Mouse (Mus musculus) intestine, embryonic 16.5 days (tissue): Measurements from ENCODE around the gene Sirt2. TPM values are rescaled to one million over a fixed set of nuclear protein-coding genes. Genes with fewer than 3 reads are reported as not detected.

Source experiments
- ATAC-seq: fragments of 200-750 bp; cut with Nextera tagmentation; 2 replicates; pipeline ENCODE4 v1.8.0; 2017; ENCODE audit warnings: moderate TSS enrichment, moderate library complexity
- H3K27ac ChIP-seq: fragments of 300-500 bp; sonication (generic); 2 replicates; pipeline ENCODE4 v1.5.1; 2014; ENCODE audit warnings: mild to moderate bottlenecking, low read length
- H3K27me3 ChIP-seq: fragments of 300-500 bp; sonication (generic); replicated peaks from 2 replicates; pipeline ENCODE4 v1.6.1; 2014; ENCODE audit warnings: low read length, control low read depth, mixed read lengths; ENCODE audit not compliant: control insufficient read depth, insufficient read depth
- H3K36me3 ChIP-seq: fragments of 300-500 bp; sonication (generic); 2 replicates; pipeline ENCODE4 v1.6.1; 2014; ENCODE audit warnings: low read length, control low read depth; ENCODE audit not compliant: control insufficient read depth, insufficient read depth
- H3K4me1 ChIP-seq: fragments of 300-500 bp; sonication (generic); 2 replicates; pipeline ENCODE4 v1.6.1; 2014; ENCODE audit warnings: low read length, control low read depth, mixed read lengths; ENCODE audit not compliant: control insufficient read depth, insufficient read depth
- H3K4me2 ChIP-seq: fragments of 300-500 bp; sonication (generic); 2 replicates; pipeline ENCODE4 v1.6.1; 2014; ENCODE audit warnings: low read depth, low read length, control low read depth
- H3K4me3 ChIP-seq: fragments of 300-500 bp; sonication (generic); 2 replicates; pipeline ENCODE4 v1.5.1; 2014; ENCODE audit warnings: mild to moderate bottlenecking, low read length
- H3K9ac ChIP-seq: fragments of 300-500 bp; sonication (generic); 2 replicates; pipeline ENCODE4 v1.6.1; 2014; ENCODE audit warnings: low read depth, low read length
- H3K9me3 ChIP-seq: fragments of 300-500 bp; sonication (generic); 2 replicates; pipeline ENCODE4 v1.6.1; 2016; ENCODE audit warnings: low read length, control low read depth; ENCODE audit not compliant: control insufficient read depth
- WGBS: fragments of 180-500 bp; shearing (Covaris S2); extraction: QIAGEN DNeasy Blood & Tissue Kit; methylation state at CpG from one replicate; pipeline ENCODE4 v1.1.7; 2014; 5-methylcytosine and 5-hydroxymethylcytosine counted together
- polyA plus RNA-seq: library from polyadenylated mRNA; unstranded; fragments of >200 nt; fragmentation: Nextera tagmentation; extraction: Ambion mirVana; gene quantifications from 2 replicates; pipeline ENCODE4 v1.2.1, GENCODE M21; 2015

The Sirt2 gene
- polyA plus RNA-seq, 1 experiment from 2014 or later, result 71.9 TPM

GRCm38 (mm10) chr7:28820358-28821260, 54.1 kb downstream of the Sirt2 start:
- no peak for ATAC-seq
- Histone ChIP-seq H3K4me2 (no peak overlapping the region), H3K9me3 (no peaks in the 10 kb centered on the region), H3K27ac (peak overlapping the region; percentile 10; the same call in 1 of the 2 replicates), H3K36me3 (peaks cover 51% of the 10 kb centered on the region), H3K4me1 (peaks cover 66% of the 10 kb centered on the region), H3K9ac (no peak overlapping the region), H3K27me3 (no peaks in the 10 kb centered on the region), H3K4me3 (no peak overlapping the region)
- 68% methylated on average over 12 of the region's 12 CpGs for WGBS

- H3K9ac ChIP-seq, result no peak overlapping the region
- no peak overlapping the region for H3K4me3 ChIP-seq
- no peaks in the 10 kb centered on the region for H3K9me3 ChIP-seq
- peak overlapping the region; percentile 10; the same call in 1 of the 2 replicates for H3K27ac ChIP-seq
- no peaks in the 10 kb centered on the region for H3K27me3 ChIP-seq
- 67% methylated on average over 10 of the region's 10 CpGs for WGBS
- H3K36me3 ChIP-seq, result peaks cover 43% of the 10 kb centered on the region
- peaks cover 66% of the 10 kb centered on the region for H3K4me1 ChIP-seq
- H3K4me2 ChIP-seq, result no peak overlapping the region
- no peak for ATAC-seq
These were observed 54.8 kb downstream of the Sirt2 start for GRCm38 (mm10) chr7:28821261-28821831.

GRCm38 (mm10) chr7:28822556-28822955, 56.0 kb downstream of the Sirt2 start:
- no peak overlapping the region for H3K4me3 ChIP-seq
- H3K4me1 ChIP-seq, result peaks cover 59% of the 10 kb centered on the region
- H3K4me2 ChIP-seq, result no peak overlapping the region
- 81% methylated on average over 1 of the region's 1 CpGs for WGBS
- no peaks in the 10 kb centered on the region for H3K27me3 ChIP-seq
- peaks cover 33% of the 10 kb centered on the region for H3K36me3 ChIP-seq
- no peak overlapping the region for H3K9ac ChIP-seq
- no peaks in the 10 kb centered on the region for H3K9me3 ChIP-seq
- no peak for ATAC-seq
- peak overlapping the region; percentile 20 for H3K27ac ChIP-seq

GRCm38 (mm10) chr7:28822993-28823903, 56.7 kb downstream of the Sirt2 start:
- no peak overlapping the region for H3K4me2 ChIP-seq
- H3K9me3 ChIP-seq, result no peaks in the 10 kb centered on the region
- peaks cover 29% of the 10 kb centered on the region for H3K36me3 ChIP-seq
- no peak overlapping the region for H3K4me3 ChIP-seq
- H3K27me3 ChIP-seq, result no peaks in the 10 kb centered on the region
- H3K9ac ChIP-seq, result no peak overlapping the region; the same call in 1 of the 2 replicates
- H3K27ac ChIP-seq, result peak overlapping the region; percentile 96
- ATAC-seq, result no peak
- peaks cover 61% of the 10 kb centered on the region for H3K4me1 ChIP-seq
- 45% methylated on average over 10 of the region's 10 CpGs for WGBS

GRCm38 (mm10) chr7:28823932-28824331, 57.4 kb downstream of the Sirt2 start:
- H3K27me3 ChIP-seq, result no peaks in the 10 kb centered on the region
- no peak overlapping the region for H3K4me3 ChIP-seq
- H3K4me2 ChIP-seq, result no peak overlapping the region
- H3K4me1 ChIP-seq, result peaks cover 55% of the 10 kb centered on the region
- peaks cover 22% of the 10 kb centered on the region for H3K36me3 ChIP-seq
- peak overlapping the region; percentile 96 for H3K27ac ChIP-seq
- no peak overlapping the region for H3K9ac ChIP-seq
- WGBS, result 47% methylated on average over 2 of the region's 2 CpGs
- ATAC-seq, result no peak
- no peaks in the 10 kb centered on the region for H3K9me3 ChIP-seq

GRCm38 (mm10) chr7:28824941-28825685, 58.6 kb downstream of the Sirt2 start, which contains the start of gene Ech1:
TSS of gene Ech1 (plus strand) at chr7:28825217.
- Histone ChIP-seq H3K4me2 (peak within 1 kb of the TSS; percentile 73), H3K36me3 (peaks cover 25% of the 10 kb centered on the region), H3K4me1 (peaks cover 49% of the 10 kb centered on the region), H3K9me3 (no peaks in the 10 kb centered on the region), H3K27me3 (no peaks in the 10 kb centered on the region), H3K9ac (peak within 1 kb of the TSS; percentile 75), H3K4me3 (peak within 1 kb of the TSS; percentile 57), H3K27ac (peak within 1 kb of the TSS; percentile 96)
- peak; percentile 81 for ATAC-seq
- 2% methylated on average over 33 of the region's 33 CpGs for WGBS

- Histone ChIP-seq H3K27me3 (no peaks in the 10 kb centered on the region), H3K27ac (peak overlapping the region; percentile 92), H3K9me3 (no peaks in the 10 kb centered on the region), H3K4me1 (peaks cover 47% of the 10 kb centered on the region), H3K4me3 (peak overlapping the region; percentile 57), H3K36me3 (peaks cover 23% of the 10 kb centered on the region), H3K4me2 (peak overlapping the region; percentile 73), H3K9ac (peak overlapping the region; percentile 75)
- ATAC-seq, result no peak
- WGBS, result 50% methylated on average over 11 of the region's 11 CpGs
These were observed 59.3 kb downstream of the Sirt2 start for GRCm38 (mm10) chr7:28825686-28826401.

- peaks cover 47% of the 10 kb centered on the region for H3K4me1 ChIP-seq
- WGBS, result 91% methylated on average over 7 of the region's 7 CpGs
- H3K27me3 ChIP-seq, result no peaks in the 10 kb centered on the region
- peak overlapping the region; percentile 73 for H3K4me2 ChIP-seq
- H3K27ac ChIP-seq, result peak overlapping the region; percentile 92
- no peak for ATAC-seq
- H3K9ac ChIP-seq, result peak overlapping the region; percentile 75
- H3K36me3 ChIP-seq, result peaks cover 19% of the 10 kb centered on the region
- no peak overlapping the region; the same call in 1 of the 2 replicates for H3K4me3 ChIP-seq
- no peaks in the 10 kb centered on the region for H3K9me3 ChIP-seq
These were observed 59.9 kb downstream of the Sirt2 start for GRCm38 (mm10) chr7:28826402-28826772.
